In genomic region chr11:53301167-53301515, GRCm38 (mm10) we compare ENCODE assay signal across 8 mouse cellular contexts. TPM values are rescaled to one million over a fixed set of nuclear protein-coding genes. Genes with fewer than 3 reads are reported as not detected.
DNase-seq lines count a peak whose midpoint lies in the region; ATAC-seq and TF ChIP-seq lines count a peak whose summit lies in the region.

No protein-coding gene starts in this region.

- no peaks in the 10 kb centered on the region for H3K9me3 ChIP-seq in lung, embryonic 16.5 days (ENCODE audit: control insufficient read depth, low read length)
- H3K9me3 ChIP-seq in forebrain, embryonic 11.5 days (ENCODE audit: control insufficient read depth, low read length): no peaks in the 10 kb centered on the region
- H3K9me3 ChIP-seq in limb, embryonic 15.5 days: no peaks in the 10 kb centered on the region

- TF ChIP-seq POLR2A in small intestine, adult 2 months (IDR thresholded peaks at IDR 0.05; ENCODE audit: low read depth, low read length): no peak

- peak overlapping the region; percentile 96 for H3K4me3 ChIP-seq in lung, embryonic 16.5 days (ENCODE audit: low read length)
- H3K4me3 ChIP-seq in forebrain, embryonic 11.5 days (ENCODE audit: low read depth, low read length): peak overlapping the region; percentile 100
- peak overlapping the region; percentile 100 for H3K4me3 ChIP-seq in limb, embryonic 15.5 days
- peak overlapping the region; percentile 82 for H3K4me3 ChIP-seq in small intestine, adult 2 months (ENCODE audit: low read depth, low read length)

- DNase-seq in lung, postnatal 10 days: no peak
- no peak for DNase-seq in forebrain, embryonic 11.5 days (ENCODE audit: low spot score)
- no peak for DNase-seq in cerebellum, adult 9-10 months
- DNase-seq in retina, embryonic 14.5 days (ENCODE audit: low spot score): no peak
- DNase-seq in c-Kit-positive CD71-positive TER-119-positive erythroid progenitor cells, embryonic 14.5 days (ENCODE audit: low spot score): no peak

- H3K36me3 ChIP-seq in lung, embryonic 16.5 days (ENCODE audit: control insufficient read depth, insufficient read depth, low read length): no peaks in the 10 kb centered on the region
- H3K36me3 ChIP-seq in forebrain, embryonic 11.5 days (ENCODE audit: control insufficient read depth, insufficient read depth, low read length): no peaks in the 10 kb centered on the region
- 0 out of 2 replicates have a peak, but pooled peaks cover 4% of the 10 kb centered on the region for H3K36me3 ChIP-seq in limb, embryonic 15.5 days
- H3K36me3 ChIP-seq in small intestine, adult 2 months (ENCODE audit: control insufficient read depth, insufficient read depth, low read length): no peaks in the 10 kb centered on the region

- WGBS in lung, embryonic 16.5 days: 44% methylated on average over 9 of the region's 9 CpGs
- WGBS in forebrain, embryonic 11.5 days: 53% methylated on average over 9 of the region's 9 CpGs
- 49% methylated on average over 9 of the region's 9 CpGs for WGBS in limb, embryonic 15.5 days
- 43% methylated on average over 9 of the region's 9 CpGs for WGBS in small intestine, adult 2 months

- H3K4me1 ChIP-seq in lung, embryonic 16.5 days (replicated peaks; ENCODE audit: control insufficient read depth, insufficient read depth, low read length): peaks cover 17% of the 10 kb centered on the region
- peaks cover 8% of the 10 kb centered on the region for H3K4me1 ChIP-seq in forebrain, embryonic 11.5 days (replicated peaks; ENCODE audit: control insufficient read depth, insufficient read depth, low read length)
- H3K4me1 ChIP-seq in limb, embryonic 15.5 days: peaks cover 29% of the 10 kb centered on the region
- H3K4me1 ChIP-seq in small intestine, adult 2 months (ENCODE audit: control insufficient read depth, insufficient read depth, insufficient read length, low read length): peaks cover 16% of the 10 kb centered on the region; the same call in 1 of the 2 replicates

- H3K27me3 ChIP-seq in lung, embryonic 16.5 days (ENCODE audit: control insufficient read depth, insufficient read depth, low read depth, low read length): no peaks in the 10 kb centered on the region
- H3K27me3 ChIP-seq in forebrain, embryonic 11.5 days (ENCODE audit: control insufficient read depth, insufficient read depth, low read length): no peaks in the 10 kb centered on the region
- no peaks in the 10 kb centered on the region for H3K27me3 ChIP-seq in limb, embryonic 15.5 days
- no peaks in the 10 kb centered on the region for H3K27me3 ChIP-seq in small intestine, adult 2 months (ENCODE audit: control insufficient read depth, insufficient read depth, low read length)

- TF ChIP-seq CTCF in small intestine, adult 2 months (IDR thresholded peaks at IDR 0.05; ENCODE audit: extremely low read depth, insufficient read length, insufficient replicate concordance, low read depth, low read length): no peak

- H3K27ac ChIP-seq in lung, embryonic 16.5 days (ENCODE audit: low read length): peak overlapping the region; percentile 99
- H3K27ac ChIP-seq in forebrain, embryonic 11.5 days (ENCODE audit: low read depth, low read length): peak overlapping the region; percentile 97
- H3K27ac ChIP-seq in limb, embryonic 15.5 days: peak overlapping the region; percentile 98
- H3K27ac ChIP-seq in small intestine, adult 2 months (ENCODE audit: insufficient read depth, low read depth, low read length): peak overlapping the region; percentile 97

- H3K4me2 ChIP-seq in lung, embryonic 16.5 days (ENCODE audit: low read depth, low read length): peak overlapping the region; percentile 75
- H3K4me2 ChIP-seq in forebrain, embryonic 11.5 days (ENCODE audit: low read depth, low read length, severe bottlenecking): peak overlapping the region; percentile 76
- H3K4me2 ChIP-seq in limb, embryonic 15.5 days: peak overlapping the region; percentile 58

- H3K9ac ChIP-seq in lung, embryonic 16.5 days (ENCODE audit: low read length): peak overlapping the region; percentile 74
- peak overlapping the region; percentile 72 for H3K9ac ChIP-seq in forebrain, embryonic 11.5 days (ENCODE audit: low read length)
- peak overlapping the region; percentile 45; the same call in 1 of the 2 replicates for H3K9ac ChIP-seq in limb, embryonic 15.5 days

- ATAC-seq in lung, embryonic 16.5 days (ENCODE audit: low read depth): no peak
- no peak for ATAC-seq in forebrain, embryonic 11.5 days (replicated peaks; ENCODE audit: low FRiP score)
- ATAC-seq in limb, embryonic 15.5 days (ENCODE audit: insufficient number of reproducible peaks, low FRiP score, low TSS enrichment, low read depth): no peak

RNA-seq across cellular contexts. Expression of gene Hspa4, which starts 0.9 kb away (rescaled TPM):
- polyA plus RNA-seq in lung, embryonic 16.5 days (2015; fragmentation: Nextera tagmentation; extraction: Ambion mirVana): 68.9 and 70.2 TPM in 2 replicates
- polyA plus RNA-seq in forebrain, embryonic 11.5 days (2014; fragmentation: Nextera tagmentation; extraction: Ambion mirVana): 111 and 129 TPM in 2 replicates
- polyA plus RNA-seq in limb, embryonic 15.5 days (2015; fragmentation: Nextera tagmentation; extraction: Ambion mirVana): 66.2 and 73.6 TPM in 2 replicates
- 13.3 and 18.6 TPM in 2 replicates for polyA plus RNA-seq in small intestine, adult 2 months (2012; rRNA removed)

RNA-seq across cellular contexts. Expression of gene Zcchc10, which starts 23.3 kb away (rescaled TPM):
- polyA plus RNA-seq in lung, embryonic 16.5 days (2015; fragmentation: Nextera tagmentation; extraction: Ambion mirVana): 21.9 and 23.2 TPM in 2 replicates
- 24.1 and 25.5 TPM in 2 replicates for polyA plus RNA-seq in forebrain, embryonic 11.5 days (2014; fragmentation: Nextera tagmentation; extraction: Ambion mirVana)
- 17.8 and 18.4 TPM in 2 replicates for polyA plus RNA-seq in limb, embryonic 15.5 days (2015; fragmentation: Nextera tagmentation; extraction: Ambion mirVana)
- polyA plus RNA-seq in small intestine, adult 2 months (2012; rRNA removed): 1.0 and 1.7 TPM in 2 replicates

RNA-seq across cellular contexts. Expression of gene Aff4, which starts 49.5 kb away (rescaled TPM):
- 24.1 and 30.9 TPM in 2 replicates for polyA plus RNA-seq in lung, embryonic 16.5 days (2015; fragmentation: Nextera tagmentation; extraction: Ambion mirVana)
- 46.0 and 49.3 TPM in 2 replicates for polyA plus RNA-seq in forebrain, embryonic 11.5 days (2014; fragmentation: Nextera tagmentation; extraction: Ambion mirVana)
- 38.5 and 50.7 TPM in 2 replicates for polyA plus RNA-seq in limb, embryonic 15.5 days (2015; fragmentation: Nextera tagmentation; extraction: Ambion mirVana)
- 3.2 and 6.6 TPM in 2 replicates for polyA plus RNA-seq in small intestine, adult 2 months (2012; rRNA removed)
